Comparison of ENCODE assay signal across 8 mouse cellular contexts in the genomic region with DNA sequence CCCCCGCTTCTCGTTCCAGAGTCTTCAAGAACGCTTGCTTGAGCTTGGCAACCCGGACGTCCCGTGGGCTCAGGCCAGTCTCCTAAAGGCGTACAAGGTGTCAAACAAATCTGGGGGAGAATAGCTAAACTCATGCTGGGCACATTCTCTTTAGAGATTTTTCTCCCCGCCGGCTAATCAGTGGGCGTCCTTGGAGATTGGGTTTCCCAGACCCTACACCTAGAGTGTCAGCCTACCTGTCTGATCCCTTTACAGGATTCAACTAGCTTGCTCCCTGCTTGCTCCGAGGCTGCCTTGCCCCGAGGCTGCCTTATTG. TPM values are rescaled to one million over a fixed set of nuclear protein-coding genes. Genes with fewer than 3 reads are reported as not detected.
DNase-seq lines count a peak whose midpoint lies in the region; ATAC-seq and TF ChIP-seq lines count a peak whose summit lies in the region.

No protein-coding gene starts in this region.

- H3K4me1 ChIP-seq in heart, embryonic 13.5 days, result peaks cover 30% of the 10 kb centered on the region
- peaks cover 4 to 14% of the 10 kb centered on the region in 2 experiments; a peak in 3 of 4 replicates for H3K4me1 ChIP-seq in MEL (ENCODE audit: control insufficient read depth in 1 of 2, insufficient read depth in 2 of 2, low read length in 2 of 2)
- H3K4me1 ChIP-seq in hindbrain, embryonic 12.5 days, result peaks cover 18% of the 10 kb centered on the region
- H3K4me1 ChIP-seq in midbrain, embryonic 13.5 days (replicated peaks), result peaks cover 15% of the 10 kb centered on the region

- peak overlapping the region; percentile 87 for H3K9ac ChIP-seq in heart, embryonic 13.5 days
- H3K9ac ChIP-seq in MEL (ENCODE audit: control insufficient read depth, low read depth, low read length, poor library complexity, severe bottlenecking), result peak overlapping the region; percentile 90
- peak overlapping the region; percentile 57 for H3K9ac ChIP-seq in hindbrain, embryonic 12.5 days
- H3K9ac ChIP-seq in midbrain, embryonic 13.5 days (replicated peaks), result peak overlapping the region; percentile 30; the same call in 1 of the 2 replicates

- H3K79me2 ChIP-seq in MEL (ENCODE audit: control insufficient read depth, insufficient read depth, low read length, poor library complexity), result peaks cover 10% of the 10 kb centered on the region

- no peak for TF ChIP-seq CTCF in MEL (IDR thresholded peaks at IDR 0.05 in 2 of 3, conservative IDR thresholded peaks at IDR 0.05 in 1 of 3; ENCODE audit: control insufficient read depth in 1 of 3, insufficient read depth in 1 of 3, low read depth in 2 of 3, low read length in 3 of 3, poor library complexity in 1 of 3, severe bottlenecking in 1 of 3)

- no peak for TF ChIP-seq RAD21 in MEL (IDR thresholded peaks at IDR 0.05; ENCODE audit: low read depth, low read length)

- 3% methylated on average over 12 of the region's 12 CpGs for WGBS in heart, embryonic 13.5 days
- WGBS in hindbrain, embryonic 12.5 days, result 2% methylated on average over 12 of the region's 12 CpGs
- 2% methylated on average over 12 of the region's 12 CpGs for WGBS in midbrain, embryonic 13.5 days

- H3K27me3 ChIP-seq in heart, embryonic 13.5 days (replicated peaks), result 0 out of 2 replicates have a peak, but pooled peaks cover 5% of the 10 kb centered on the region
- H3K27me3 ChIP-seq in MEL (ENCODE audit: control insufficient read depth in 1 of 2, insufficient read depth in 2 of 2, low read length in 2 of 2), result peaks cover 0 to 1% of the 10 kb centered on the region in 2 experiments; a peak in 1 of 4 replicates
- H3K27me3 ChIP-seq in hindbrain, embryonic 12.5 days, result peaks cover 41% of the 10 kb centered on the region
- peaks cover 55% of the 10 kb centered on the region for H3K27me3 ChIP-seq in midbrain, embryonic 13.5 days

- H3K4me3 ChIP-seq in heart, embryonic 13.5 days, result peak overlapping the region; percentile 72
- H3K4me3 ChIP-seq in MEL (ENCODE audit: control insufficient read depth in 1 of 2, insufficient read depth in 1 of 2, low read depth in 2 of 2, low read length in 2 of 2), result peak overlapping the region; percentile 82 to 95
- peak overlapping the region; percentile 51 for H3K4me3 ChIP-seq in hindbrain, embryonic 12.5 days
- H3K4me3 ChIP-seq in midbrain, embryonic 13.5 days (replicated peaks), result peak overlapping the region; percentile 50

- H3K9me3 ChIP-seq in heart, embryonic 13.5 days, result no peaks in the 10 kb centered on the region
- H3K9me3 ChIP-seq in MEL (replicated peaks; ENCODE audit: insufficient read depth, low read length), result no peaks in the 10 kb centered on the region
- H3K9me3 ChIP-seq in hindbrain, embryonic 12.5 days (replicated peaks), result no peaks in the 10 kb centered on the region
- H3K9me3 ChIP-seq in midbrain, embryonic 13.5 days, result no peaks in the 10 kb centered on the region

- no peak for TF ChIP-seq POLR2A in MEL (IDR thresholded peaks at IDR 0.05; ENCODE audit: control insufficient read depth in 1 of 2, insufficient read depth in 1 of 2, low read depth in 1 of 2, low read length in 2 of 2, poor library complexity in 1 of 2)

- TF ChIP-seq EP300 in MEL (IDR thresholded peaks at IDR 0.05; ENCODE audit: low read depth in 1 of 2, low read length in 2 of 2), result no peak

- DNase-seq in heart, postnatal 14 days, result no peak
- no peak for DNase-seq in MEL (ENCODE audit: low read depth, low spot score)
- DNase-seq in left cerebral cortex, postnatal 25 days (ENCODE audit: low spot score in 2 of 2), result no peak
- no peak for DNase-seq in urinary bladder, postnatal 14 days (ENCODE audit: low spot score)

- H3K27ac ChIP-seq in heart, embryonic 13.5 days (replicated peaks), result peak overlapping the region; percentile 40; the same call in 1 of the 2 replicates
- H3K27ac ChIP-seq in MEL (ENCODE audit: control insufficient read depth, low read depth, low read length), result no peak overlapping the region
- H3K27ac ChIP-seq in hindbrain, embryonic 12.5 days, result no peak overlapping the region
- no peak overlapping the region for H3K27ac ChIP-seq in midbrain, embryonic 13.5 days

- intact Hi-C loops in heart, postnatal 14 days (cut with DNase I), result no loop called here
- intact Hi-C loops in left cerebral cortex, postnatal 25 days (cut with DNase I), result no loop called here

- peak overlapping the region; percentile 92 for H3K4me2 ChIP-seq in heart, embryonic 13.5 days
- H3K4me2 ChIP-seq in hindbrain, embryonic 12.5 days (replicated peaks), result peak overlapping the region; percentile 93
- peak overlapping the region; percentile 87 for H3K4me2 ChIP-seq in midbrain, embryonic 13.5 days (replicated peaks)

- no peaks in the 10 kb centered on the region for H3K36me3 ChIP-seq in heart, embryonic 13.5 days
- peaks cover 0 to 10% of the 10 kb centered on the region in 2 experiments; a peak in 2 of 4 replicates for H3K36me3 ChIP-seq in MEL (ENCODE audit: control insufficient read depth in 1 of 2, insufficient read depth in 2 of 2, low read length in 2 of 2)
- H3K36me3 ChIP-seq in hindbrain, embryonic 12.5 days, result no peaks in the 10 kb centered on the region
- no peaks in the 10 kb centered on the region for H3K36me3 ChIP-seq in midbrain, embryonic 13.5 days

- ATAC-seq in heart, embryonic 13.5 days (ENCODE audit: extremely low read depth, insufficient number of reproducible peaks, low FRiP score, low TSS enrichment), result no peak
- no peak for ATAC-seq in hindbrain, embryonic 12.5 days (ENCODE audit: low FRiP score)
- ATAC-seq in midbrain, embryonic 13.5 days, result no peak
- no peak; the same call in 1 of the 2 replicates for ATAC-seq in megakaryocyte-erythroid progenitor cell, adult 5-6 weeks (replicated peaks; ENCODE audit: low FRiP score, low TSS enrichment, poor library complexity, severe bottlenecking)

TF ChIP-seq in MEL, 35 proteins besides CTCF, POLR2A, EP300 and RAD21:
- TF ChIP-seq HCFC1 (IDR thresholded peaks at IDR 0.05; ENCODE audit: low read depth, low read length) (no peak), POLR2AphosphoS5 (IDR thresholded peaks at IDR 0.05; ENCODE audit: borderline replicate concordance, low read depth, low read length) (no peak), USF2 (IDR thresholded peaks at IDR 0.05; ENCODE audit: borderline replicate concordance in 1 of 2, insufficient read depth in 1 of 2, low read depth in 1 of 2, low read length in 2 of 2) (no peak), SMC3 (IDR thresholded peaks at IDR 0.05; ENCODE audit: low read depth, low read length) (no peak)

RNA-seq across cellular contexts. Expression of a gene that starts 0.7 kb away (rescaled TPM):
- polyA plus RNA-seq in heart, embryonic 13.5 days (2015; fragmentation: Nextera tagmentation; extraction: Ambion mirVana), result 21.6 and 23.6 TPM in 2 replicates
- total RNA-seq in heart, postnatal 14 days (2021), result 10 to 100 TPM; 69.9 to 78.1 TPM
- 7.3 and 7.6 TPM in 2 replicates for total RNA-seq in MEL (2012; rRNA removed)
- polyA plus RNA-seq in MEL (2012; ENCODE audit: insufficient read depth in 1 of 2, insufficient read length in 2 of 2, low read depth in 1 of 2, low replicate concordance in 2 of 2, missing spikeins in 1 of 2), result 10 to 100 TPM in 1 of 2 experiments, not detected in 1; 40.5 TPM
- 6.2 and 6.9 TPM in 2 replicates for polyA plus RNA-seq in hindbrain, embryonic 12.5 days (2016; fragmentation: Nextera tagmentation; extraction: Ambion mirVana)
- 1.9 TPM in 2 replicates for polyA plus RNA-seq in midbrain, embryonic 13.5 days (2015; fragmentation: Nextera tagmentation; extraction: Ambion mirVana)
- 10 to 100 TPM; 29.8 to 34.8 TPM for total RNA-seq in left cerebral cortex, postnatal 25 days (2021)
- total RNA-seq in megakaryocyte-erythroid progenitor cell, adult 5-6 weeks (2014; fragmentation: Nextera tagmentation), result 29.2 and 29.7 TPM in 2 replicates
- 5.1 and 6.1 TPM in 2 replicates for total RNA-seq in megakaryocyte-erythroid progenitor cell, adult 5-6 weeks (2017)

Comparison
In these comparisons a context has a peak if more than half of its experiments do, and no peak if none do; other contexts are left out.
1. H3K9ac ChIP-seq: peak in every context shown above with its lines; median percentile 90 in MEL; 87 in heart, embryonic 13.5 days; 57 in hindbrain, embryonic 12.5 days; 30 in midbrain, embryonic 13.5 days.